Mouse (Mus musculus): ENCODE results near the gene Nabp2. TPM values are rescaled to one million over a fixed set of nuclear protein-coding genes. Genes with fewer than 3 reads are reported as not detected.

The Nabp2 gene
- polyA plus RNA-seq, 1 experiment from 2014 or later = 91.8 TPM

GRCm38 (mm10) chr10:128390366-128390765 lies 20.9 kb downstream of the Nabp2 start:
- Histone ChIP-seq H3K4me2 (ENCODE audit: low read depth, severe bottlenecking) (no peak overlapping the region), H3K36me3 (ENCODE audit: control insufficient read depth, insufficient read depth, low read length) (peaks cover 52% of the 10 kb centered on the region), H3K27ac (replicated peaks; ENCODE audit: low read depth, low read length) (no peak overlapping the region), H3K27me3 (ENCODE audit: control insufficient read depth, insufficient read depth, low read length) (no peaks in the 10 kb centered on the region), H3K4me1 (ENCODE audit: control insufficient read depth, insufficient read depth, low read length) (no peaks in the 10 kb centered on the region), H3K9ac (ENCODE audit: low read length) (no peak overlapping the region), H3K9me3 (ENCODE audit: control insufficient read depth, low read length) (no peaks in the 10 kb centered on the region), H3K4me3 (ENCODE audit: low read depth, low read length) (no peak overlapping the region)
- ATAC-seq (ENCODE audit: insufficient number of reproducible peaks, low FRiP score, low TSS enrichment, low read depth) (no peak), DNase-seq (ENCODE audit: low spot score) (no peak)
- WGBS = 92% methylated on average over 12 of the region's 12 CpGs

- H3K4me2 ChIP-seq (ENCODE audit: low read depth, severe bottlenecking) = no peak overlapping the region
- 92% methylated on average over 6 of the region's 6 CpGs for WGBS
- H3K36me3 ChIP-seq (ENCODE audit: control insufficient read depth, insufficient read depth, low read length) = peaks cover 54% of the 10 kb centered on the region
- no peaks in the 10 kb centered on the region for H3K4me1 ChIP-seq (ENCODE audit: control insufficient read depth, insufficient read depth, low read length)
- DNase-seq (ENCODE audit: low spot score) = no peak
- no peaks in the 10 kb centered on the region for H3K9me3 ChIP-seq (ENCODE audit: control insufficient read depth, low read length)
- no peak overlapping the region for H3K27ac ChIP-seq (replicated peaks; ENCODE audit: low read depth, low read length)
- H3K27me3 ChIP-seq (ENCODE audit: control insufficient read depth, insufficient read depth, low read length) = no peaks in the 10 kb centered on the region
- no peak overlapping the region for H3K4me3 ChIP-seq (ENCODE audit: low read depth, low read length)
- no peak overlapping the region for H3K9ac ChIP-seq (ENCODE audit: low read length)
- ATAC-seq (ENCODE audit: insufficient number of reproducible peaks, low FRiP score, low TSS enrichment, low read depth) = no peak
These were observed 21.7 kb downstream of the Nabp2 start for GRCm38 (mm10) chr10:128389570-128389969.

GRCm38 (mm10) chr10:128388941-128389340 lies 22.4 kb downstream of the Nabp2 start:
- Histone ChIP-seq H3K36me3 (ENCODE audit: control insufficient read depth, insufficient read depth, low read length) (peaks cover 57% of the 10 kb centered on the region), H3K4me1 (ENCODE audit: control insufficient read depth, insufficient read depth, low read length) (no peaks in the 10 kb centered on the region), H3K9me3 (ENCODE audit: control insufficient read depth, low read length) (no peaks in the 10 kb centered on the region), H3K9ac (ENCODE audit: low read length) (no peak overlapping the region), H3K27ac (replicated peaks; ENCODE audit: low read depth, low read length) (no peak overlapping the region), H3K27me3 (ENCODE audit: control insufficient read depth, insufficient read depth, low read length) (no peaks in the 10 kb centered on the region), H3K4me2 (ENCODE audit: low read depth, severe bottlenecking) (no peak overlapping the region), H3K4me3 (ENCODE audit: low read depth, low read length) (no peak overlapping the region)
- DNase-seq (ENCODE audit: low spot score) (no peak), ATAC-seq (ENCODE audit: insufficient number of reproducible peaks, low FRiP score, low TSS enrichment, low read depth) (no peak)
- WGBS = 93% methylated on average over 14 of the region's 14 CpGs

- Histone ChIP-seq H3K4me3 (ENCODE audit: low read depth, low read length) (no peak overlapping the region), H3K27ac (replicated peaks; ENCODE audit: low read depth, low read length) (no peak overlapping the region), H3K4me1 (ENCODE audit: control insufficient read depth, insufficient read depth, low read length) (no peaks in the 10 kb centered on the region), H3K4me2 (ENCODE audit: low read depth, severe bottlenecking) (no peak overlapping the region), H3K9me3 (ENCODE audit: control insufficient read depth, low read length) (no peaks in the 10 kb centered on the region), H3K27me3 (ENCODE audit: control insufficient read depth, insufficient read depth, low read length) (no peaks in the 10 kb centered on the region), H3K36me3 (ENCODE audit: control insufficient read depth, insufficient read depth, low read length) (peaks cover 67% of the 10 kb centered on the region), H3K9ac (ENCODE audit: low read length) (no peak overlapping the region)
- DNase-seq (ENCODE audit: low spot score) = no peak
- 95% methylated on average over 7 of the region's 7 CpGs for WGBS
- no peak for ATAC-seq (ENCODE audit: insufficient number of reproducible peaks, low FRiP score, low TSS enrichment, low read depth)
These were observed 25.4 kb downstream of the Nabp2 start for GRCm38 (mm10) chr10:128385902-128386301.

- WGBS = 86% methylated on average over 8 of the region's 8 CpGs
- peaks cover 50% of the 10 kb centered on the region for H3K36me3 ChIP-seq (ENCODE audit: control insufficient read depth, insufficient read depth, low read length)
- no peak for ATAC-seq (ENCODE audit: insufficient number of reproducible peaks, low FRiP score, low TSS enrichment, low read depth)
These were observed 28.8 kb downstream of the Nabp2 start for GRCm38 (mm10) chr10:128382482-128382881.

GRCm38 (mm10) chr10:128380565-128380964 lies 30.7 kb downstream of the Nabp2 start:
- no peak for DNase-seq (ENCODE audit: low spot score)
- no peak overlapping the region for H3K27ac ChIP-seq (replicated peaks; ENCODE audit: low read depth, low read length)
- no peaks in the 10 kb centered on the region for H3K27me3 ChIP-seq (ENCODE audit: control insufficient read depth, insufficient read depth, low read length)
- H3K36me3 ChIP-seq (ENCODE audit: control insufficient read depth, insufficient read depth, low read length) = peaks cover 36% of the 10 kb centered on the region
- H3K4me3 ChIP-seq (ENCODE audit: low read depth, low read length) = no peak overlapping the region
- no peaks in the 10 kb centered on the region for H3K9me3 ChIP-seq (ENCODE audit: control insufficient read depth, low read length)
- 85% methylated on average over 5 of the region's 5 CpGs for WGBS
- no peak overlapping the region for H3K9ac ChIP-seq (ENCODE audit: low read length)
- H3K4me2 ChIP-seq (ENCODE audit: low read depth, severe bottlenecking) = no peak overlapping the region
- ATAC-seq (ENCODE audit: insufficient number of reproducible peaks, low FRiP score, low TSS enrichment, low read depth) = no peak
- H3K4me1 ChIP-seq (ENCODE audit: control insufficient read depth, insufficient read depth, low read length) = peaks cover 16% of the 10 kb centered on the region; the same call in 1 of the 2 replicates

More at GRCm38 (mm10) chr10:128382482-128382881, 28.8 kb downstream of the Nabp2 start:
- H3K9me3 ChIP-seq (ENCODE audit: control insufficient read depth, low read length) = no peaks in the 10 kb centered on the region
- no peaks in the 10 kb centered on the region for H3K27me3 ChIP-seq (ENCODE audit: control insufficient read depth, insufficient read depth, low read length)
- no peak overlapping the region for H3K9ac ChIP-seq (ENCODE audit: low read length)
- H3K27ac ChIP-seq (replicated peaks; ENCODE audit: low read depth, low read length) = no peak overlapping the region
- DNase-seq (ENCODE audit: low spot score) = no peak
- H3K4me2 ChIP-seq (ENCODE audit: low read depth, severe bottlenecking) = no peak overlapping the region
- H3K4me3 ChIP-seq (ENCODE audit: low read depth, low read length) = no peak overlapping the region
- peaks cover 10% of the 10 kb centered on the region; the same call in 1 of the 2 replicates for H3K4me1 ChIP-seq (ENCODE audit: control insufficient read depth, insufficient read depth, low read length)

- no peak for ATAC-seq (ENCODE audit: insufficient number of reproducible peaks, low FRiP score, low TSS enrichment, low read depth)
- Histone ChIP-seq H3K4me1 (ENCODE audit: control insufficient read depth, insufficient read depth, low read length) (peaks cover 16% of the 10 kb centered on the region; the same call in 1 of the 2 replicates), H3K27me3 (ENCODE audit: control insufficient read depth, insufficient read depth, low read length) (no peaks in the 10 kb centered on the region), H3K9ac (ENCODE audit: low read length) (no peak overlapping the region), H3K9me3 (ENCODE audit: control insufficient read depth, low read length) (no peaks in the 10 kb centered on the region), H3K4me2 (ENCODE audit: low read depth, severe bottlenecking) (no peak overlapping the region), H3K27ac (replicated peaks; ENCODE audit: low read depth, low read length) (no peak overlapping the region), H3K36me3 (ENCODE audit: control insufficient read depth, insufficient read depth, low read length) (peaks cover 34% of the 10 kb centered on the region), H3K4me3 (ENCODE audit: low read depth, low read length) (no peak overlapping the region)
- WGBS = 94% methylated on average over 7 of the region's 7 CpGs
- no peak for DNase-seq (ENCODE audit: low spot score)
These were observed 32.0 kb downstream of the Nabp2 start for GRCm38 (mm10) chr10:128379260-128379659.

GRCm38 (mm10) chr10:128378462-128378861 lies 32.8 kb downstream of the Nabp2 start:
- no peak overlapping the region for H3K9ac ChIP-seq (ENCODE audit: low read length)
- peak overlapping the region; percentile 100 for H3K4me3 ChIP-seq (ENCODE audit: low read depth, low read length)
- peaks cover 16% of the 10 kb centered on the region; the same call in 1 of the 2 replicates for H3K4me1 ChIP-seq (ENCODE audit: control insufficient read depth, insufficient read depth, low read length)
- WGBS = 72% methylated on average over 3 of the region's 3 CpGs
- ATAC-seq (ENCODE audit: insufficient number of reproducible peaks, low FRiP score, low TSS enrichment, low read depth) (no peak), DNase-seq (ENCODE audit: low spot score) (no peak)
- H3K27me3 ChIP-seq (ENCODE audit: control insufficient read depth, insufficient read depth, low read length) = no peaks in the 10 kb centered on the region
- H3K27ac ChIP-seq (replicated peaks; ENCODE audit: low read depth, low read length) = no peak overlapping the region
- H3K36me3 ChIP-seq (ENCODE audit: control insufficient read depth, insufficient read depth, low read length) = peaks cover 27% of the 10 kb centered on the region
- peak overlapping the region; percentile 78; the same call in 1 of the 2 replicates for H3K4me2 ChIP-seq (ENCODE audit: low read depth, severe bottlenecking)
- H3K9me3 ChIP-seq (ENCODE audit: control insufficient read depth, low read length) = no peaks in the 10 kb centered on the region

GRCm38 (mm10) chr10:128377940-128378448 lies 33.3 kb downstream of the Nabp2 start:
- 58% methylated on average over 14 of the region's 14 CpGs for WGBS
- H3K4me2 ChIP-seq (ENCODE audit: low read depth, severe bottlenecking) = peak overlapping the region; percentile 78
- H3K27ac ChIP-seq (replicated peaks; ENCODE audit: low read depth, low read length) = peak overlapping the region; percentile 95
- DNase-seq (ENCODE audit: low spot score) = no peak
- H3K9ac ChIP-seq (ENCODE audit: low read length) = peak overlapping the region; percentile 98
- ATAC-seq (ENCODE audit: insufficient number of reproducible peaks, low FRiP score, low TSS enrichment, low read depth) = no peak
- H3K4me1 ChIP-seq (ENCODE audit: control insufficient read depth, insufficient read depth, low read length) = peaks cover 16% of the 10 kb centered on the region; the same call in 1 of the 2 replicates
- no peaks in the 10 kb centered on the region for H3K27me3 ChIP-seq (ENCODE audit: control insufficient read depth, insufficient read depth, low read length)
- H3K9me3 ChIP-seq (ENCODE audit: control insufficient read depth, low read length) = no peaks in the 10 kb centered on the region
- H3K4me3 ChIP-seq (ENCODE audit: low read depth, low read length) = peak overlapping the region; percentile 100
- H3K36me3 ChIP-seq (ENCODE audit: control insufficient read depth, insufficient read depth, low read length) = peaks cover 24% of the 10 kb centered on the region

Measured in limb, embryonic 11.5 days (tissue).